Mouse (Mus musculus) neural tube, embryonic 15.5 days (tissue): ENCODE measurements around the gene Tbrg1. TPM values are rescaled to one million over a fixed set of nuclear protein-coding genes. Genes with fewer than 3 reads are reported as not detected.

ENCODE experiments used
- ATAC-seq: fragments of 200-750 bp; cut with Nextera tagmentation; 2 replicates; pipeline ENCODE4 v1.8.0; 2017; ENCODE audit warnings: mild to moderate bottlenecking, moderate TSS enrichment, moderate library complexity; ENCODE audit not compliant: low FRiP score
- H3K27ac ChIP-seq: fragments of 300-500 bp; sonication (generic); replicated peaks from 2 replicates; pipeline ENCODE4 v1.5.1; 2015; ENCODE audit warnings: mild to moderate bottlenecking, inconsistent platforms
- H3K27me3 ChIP-seq: fragments of 300-500 bp; sonication (generic); replicated peaks from 2 replicates; pipeline ENCODE4 v1.6.1; 2015; ENCODE audit warnings: inconsistent platforms
- H3K36me3 ChIP-seq: fragments of 300-500 bp; sonication (generic); 2 replicates; pipeline ENCODE4 v1.6.1; 2015; ENCODE audit warnings: inconsistent platforms
- H3K4me1 ChIP-seq: fragments of 300-500 bp; sonication (generic); 2 replicates; pipeline ENCODE4 v1.6.1; 2015; ENCODE audit warnings: inconsistent platforms
- H3K4me2 ChIP-seq: fragments of 300-500 bp; sonication (generic); 2 replicates; pipeline ENCODE4 v1.6.1; 2015; ENCODE audit warnings: inconsistent platforms, mild to moderate bottlenecking, moderate library complexity
- H3K4me3 ChIP-seq: fragments of 300-500 bp; sonication (generic); replicated peaks from 2 replicates; pipeline ENCODE4 v1.5.1; 2015; ENCODE audit warnings: mild to moderate bottlenecking, inconsistent platforms
- H3K9ac ChIP-seq: fragments of 300-500 bp; sonication (generic); replicated peaks from 2 replicates; pipeline ENCODE4 v1.6.1; 2015; ENCODE audit warnings: mild to moderate bottlenecking, inconsistent platforms
- H3K9me3 ChIP-seq: fragments of 300-500 bp; sonication (generic); replicated peaks from 2 replicates; pipeline ENCODE4 v1.6.1; 2016; ENCODE audit warnings: inconsistent platforms
- WGBS: fragments of 180-500 bp; shearing (Covaris S2); methylation state at CpG from one replicate; pipeline ENCODE4 v1.1.7; 2015; ENCODE audit warnings: mixed read lengths; 5-methylcytosine and 5-hydroxymethylcytosine counted together
- polyA plus RNA-seq: library from polyadenylated mRNA; unstranded; fragments of >200 nt; fragmentation: Nextera tagmentation; extraction: Ambion mirVana; gene quantifications from 2 replicates; pipeline ENCODE4 v1.2.1, GENCODE M21; 2015

Tbrg1 gene
- polyA plus RNA-seq, 1 experiment from 2014 or later, result 87.5 TPM

DNA sequence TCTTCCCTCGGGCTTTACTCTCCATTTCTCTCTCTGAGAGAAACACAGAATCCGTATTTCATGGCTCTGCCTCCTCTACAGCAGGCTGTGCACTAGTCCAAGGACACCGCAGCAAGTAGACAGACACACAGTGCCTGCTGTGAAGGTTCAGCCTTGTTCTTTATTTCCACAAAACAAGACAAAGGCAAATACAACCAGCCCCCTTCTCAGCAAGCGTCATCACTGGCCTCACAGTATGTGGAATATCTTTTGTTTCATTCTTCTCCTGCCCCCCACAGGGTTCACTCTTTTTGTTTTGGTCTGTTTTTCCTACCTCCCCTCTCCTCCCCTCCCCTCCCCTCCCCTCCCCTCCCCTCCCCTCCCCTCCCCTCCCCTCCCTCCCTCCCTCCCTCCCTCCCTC is 28.5 kb downstream of the Tbrg1 start:
- Histone ChIP-seq H3K4me3 (no peak overlapping the region), H3K9ac (no peak overlapping the region), H3K9me3 (no peaks in the 10 kb centered on the region), H3K27ac (no peak overlapping the region), H3K36me3 (no peaks in the 10 kb centered on the region), H3K27me3 (no peaks in the 10 kb centered on the region), H3K4me1 (peaks cover 22% of the 10 kb centered on the region), H3K4me2 (no peak overlapping the region)
- 40% methylated on average over 4 of the region's 4 CpGs for WGBS
- no peak for ATAC-seq

- Histone ChIP-seq H3K9me3 (no peaks in the 10 kb centered on the region), H3K36me3 (no peaks in the 10 kb centered on the region), H3K27me3 (no peaks in the 10 kb centered on the region), H3K9ac (no peak overlapping the region), H3K27ac (no peak overlapping the region), H3K4me1 (peaks cover 22% of the 10 kb centered on the region), H3K4me3 (no peak overlapping the region), H3K4me2 (no peak overlapping the region)
- ATAC-seq, result no peak
- 100% methylated on average over 1 of the region's 1 CpGs for WGBS
Observed at GRCm38 (mm10) chr9:37627263-37627662, 29.8 kb downstream of the Tbrg1 start.

DNA sequence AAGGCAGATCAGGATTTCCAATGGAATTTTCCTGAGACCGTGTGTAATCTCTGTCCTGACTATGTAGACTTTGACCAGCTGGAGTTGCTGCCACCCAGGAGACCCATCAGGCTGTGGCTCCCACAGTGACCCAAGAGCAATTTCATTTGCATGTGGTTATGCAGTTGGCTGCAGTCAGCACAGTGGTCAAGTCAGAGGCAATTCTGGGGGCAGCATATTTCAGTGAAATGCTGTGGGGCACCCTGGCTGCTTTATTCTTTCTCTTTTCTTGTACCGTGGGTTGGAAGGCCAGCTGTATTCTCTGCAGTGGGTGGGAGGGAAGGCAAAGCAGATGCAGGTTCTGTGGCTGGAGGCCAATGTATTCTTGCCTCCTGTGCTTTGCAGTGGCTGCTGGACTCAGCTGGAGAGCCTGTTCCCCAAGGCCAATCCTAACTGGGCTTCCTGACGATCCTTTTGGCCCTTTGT is 31.0 kb downstream of the Tbrg1 start:
- Histone ChIP-seq H3K36me3 (no peaks in the 10 kb centered on the region), H3K27ac (peak overlapping the region; percentile 76), H3K4me2 (peak overlapping the region; percentile 43), H3K9me3 (no peaks in the 10 kb centered on the region), H3K4me1 (peaks cover 22% of the 10 kb centered on the region), H3K9ac (0 out of 2 replicates have a peak overlapping the region, but pooled peaks have one; percentile 1), H3K4me3 (no peak overlapping the region), H3K27me3 (no peaks in the 10 kb centered on the region)
- peak; percentile 58 for ATAC-seq
- WGBS, result 4% methylated on average over 3 of the region's 3 CpGs

GRCm38 (mm10) chr9:37625641-37626040 is 31.5 kb downstream of the Tbrg1 start:
- 0 out of 2 replicates have a peak overlapping the region, but pooled peaks have one; percentile 1 for H3K9ac ChIP-seq
- 13% methylated on average over 7 of the region's 7 CpGs for WGBS
- peak overlapping the region; percentile 43 for H3K4me2 ChIP-seq
- H3K9me3 ChIP-seq, result no peaks in the 10 kb centered on the region
- ATAC-seq, result peak; percentile 92
- H3K27ac ChIP-seq, result peak overlapping the region; percentile 76
- peaks cover 22% of the 10 kb centered on the region for H3K4me1 ChIP-seq
- H3K27me3 ChIP-seq, result no peaks in the 10 kb centered on the region
- H3K36me3 ChIP-seq, result no peaks in the 10 kb centered on the region
- H3K4me3 ChIP-seq, result 0 out of 2 replicates have a peak overlapping the region, but pooled peaks have one; percentile 9

DNA sequence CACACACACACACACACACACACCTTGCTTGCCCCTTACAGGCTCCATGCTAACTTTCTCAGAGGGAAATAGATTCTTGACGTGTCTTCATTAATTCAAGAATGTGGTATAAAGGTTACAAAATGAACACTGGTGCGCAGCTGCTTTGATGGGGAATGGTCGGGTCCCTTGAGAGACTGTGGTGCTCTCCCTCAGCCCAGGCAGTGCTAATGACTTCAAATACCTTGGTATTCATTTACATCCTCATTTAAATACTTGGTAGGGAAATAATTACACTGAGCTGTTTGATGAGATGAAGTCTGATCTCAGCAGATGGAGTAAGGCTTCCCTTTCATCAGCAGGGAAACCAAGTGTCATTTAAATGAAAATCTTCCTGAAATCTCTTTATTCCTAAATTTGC is 32.0 kb downstream of the Tbrg1 start:
- Histone ChIP-seq H3K36me3 (no peaks in the 10 kb centered on the region), H3K27me3 (no peaks in the 10 kb centered on the region), H3K9me3 (no peaks in the 10 kb centered on the region), H3K4me2 (peak overlapping the region; percentile 43), H3K27ac (peak overlapping the region; percentile 76), H3K4me1 (peaks cover 22% of the 10 kb centered on the region), H3K4me3 (no peak overlapping the region), H3K9ac (no peak overlapping the region)
- peak; percentile 75 for ATAC-seq
- WGBS, result 24% methylated on average over 3 of the region's 3 CpGs

DNA sequence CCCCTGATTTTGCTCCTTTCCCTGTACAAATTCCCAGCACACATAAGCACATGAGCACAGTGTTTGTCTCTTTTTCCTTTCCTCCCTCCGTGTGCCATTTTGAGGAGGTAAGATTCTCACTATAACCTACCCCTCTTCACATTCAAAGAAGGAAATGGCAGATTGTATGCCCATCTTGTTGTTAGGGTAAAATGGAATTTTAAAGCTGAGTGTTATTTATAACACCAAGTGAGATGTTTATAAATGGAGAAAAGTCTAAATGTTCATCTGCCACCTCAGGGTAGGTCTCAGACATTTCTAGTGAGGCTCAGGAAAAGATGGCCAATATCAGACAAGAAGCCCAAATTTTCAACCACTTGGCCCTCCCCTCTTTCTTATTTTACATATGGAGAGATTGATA is 32.6 kb downstream of the Tbrg1 start:
- peaks cover 22% of the 10 kb centered on the region for H3K4me1 ChIP-seq
- H3K9ac ChIP-seq, result no peak overlapping the region
- no peak for ATAC-seq
- no peak overlapping the region for H3K4me3 ChIP-seq
- H3K36me3 ChIP-seq, result no peaks in the 10 kb centered on the region
- H3K27ac ChIP-seq, result no peak overlapping the region
- no peaks in the 10 kb centered on the region for H3K27me3 ChIP-seq
- no peak overlapping the region for H3K4me2 ChIP-seq
- no peaks in the 10 kb centered on the region for H3K9me3 ChIP-seq
- 65% methylated on average over 1 of the region's 1 CpGs for WGBS

DNA sequence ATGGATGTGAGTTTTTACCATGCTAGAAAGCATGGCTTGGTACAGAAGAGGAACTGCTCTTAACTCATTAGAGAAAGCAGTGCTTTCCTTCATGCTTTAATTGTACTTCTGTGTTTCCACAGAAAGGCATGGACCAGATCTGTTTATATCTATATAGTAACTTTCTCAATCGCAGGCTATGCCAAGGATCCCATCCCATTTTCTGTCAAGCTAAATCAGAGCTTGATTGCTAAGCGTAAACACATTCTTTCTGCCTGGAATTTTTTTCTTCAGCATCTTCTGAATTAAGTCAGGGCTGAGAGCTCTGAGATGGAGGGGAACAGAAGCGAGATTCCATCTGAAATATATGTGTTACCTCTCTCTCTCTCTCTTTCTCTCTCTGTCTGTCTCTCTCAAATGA is 33.1 kb downstream of the Tbrg1 start:
- Histone ChIP-seq H3K27ac (no peak overlapping the region), H3K9ac (no peak overlapping the region), H3K4me1 (peaks cover 22% of the 10 kb centered on the region), H3K36me3 (no peaks in the 10 kb centered on the region), H3K9me3 (no peaks in the 10 kb centered on the region), H3K4me2 (no peak overlapping the region), H3K27me3 (no peaks in the 10 kb centered on the region), H3K4me3 (no peak overlapping the region)
- 83% methylated on average over 3 of the region's 3 CpGs for WGBS
- ATAC-seq, result no peak

- no peak overlapping the region for H3K4me2 ChIP-seq
- no peak for ATAC-seq
- no peak overlapping the region for H3K27ac ChIP-seq
- H3K4me1 ChIP-seq, result peaks cover 16% of the 10 kb centered on the region
- no peaks in the 10 kb centered on the region for H3K27me3 ChIP-seq
- no peaks in the 10 kb centered on the region for H3K9me3 ChIP-seq
- 77% methylated on average over 6 of the region's 6 CpGs for WGBS
- no peak overlapping the region for H3K4me3 ChIP-seq
- H3K9ac ChIP-seq, result no peak overlapping the region
- H3K36me3 ChIP-seq, result no peaks in the 10 kb centered on the region
Observed at GRCm38 (mm10) chr9:37621290-37621689, 35.8 kb downstream of the Tbrg1 start.

DNA sequence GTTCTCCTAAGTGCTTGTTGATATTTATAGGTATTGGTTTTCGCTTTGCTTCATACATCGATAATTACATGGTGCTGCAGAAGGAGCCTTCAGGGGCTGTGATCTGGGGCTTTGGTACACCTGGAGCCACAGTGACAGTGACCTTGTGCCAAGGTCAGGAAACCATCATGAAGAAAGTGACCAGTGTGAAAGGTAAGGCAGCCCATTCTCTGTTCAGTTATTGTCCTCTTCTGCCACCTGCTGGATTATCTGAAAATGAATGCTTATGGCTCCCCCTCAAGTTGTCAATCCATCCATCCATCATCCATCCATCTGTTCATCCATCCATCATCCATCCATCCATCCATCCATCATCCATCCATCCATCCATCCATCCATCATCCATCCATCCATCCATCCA is 40.3 kb downstream of the Tbrg1 start:
- Histone ChIP-seq H3K9ac (no peak overlapping the region), H3K4me2 (no peak overlapping the region), H3K27ac (no peak overlapping the region), H3K4me1 (peaks cover 16% of the 10 kb centered on the region), H3K36me3 (no peaks in the 10 kb centered on the region), H3K27me3 (no peaks in the 10 kb centered on the region), H3K9me3 (no peaks in the 10 kb centered on the region), H3K4me3 (no peak overlapping the region)
- 62% methylated on average over 2 of the region's 2 CpGs for WGBS
- ATAC-seq, result no peak

DNA sequence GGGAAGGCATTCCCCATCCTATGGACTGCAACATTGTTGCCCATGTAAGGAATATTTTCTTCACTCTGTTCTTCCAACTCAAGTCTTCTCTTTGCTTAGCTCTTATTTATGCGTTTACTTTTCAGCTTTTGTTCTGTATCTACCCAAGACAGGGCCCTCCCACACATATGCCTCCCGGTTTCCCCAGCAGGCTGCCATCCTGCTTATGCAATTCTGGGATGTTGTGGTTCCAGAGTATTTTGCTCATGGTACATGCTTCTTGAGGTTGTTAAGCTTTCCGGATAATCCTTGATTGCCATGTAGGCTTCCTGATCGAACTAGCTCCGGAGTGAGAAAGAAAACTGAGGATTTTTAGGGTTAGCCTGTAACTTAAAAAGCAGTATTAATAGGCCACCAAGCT is 41.9 kb downstream of the Tbrg1 start:
- Histone ChIP-seq H3K27me3 (no peaks in the 10 kb centered on the region), H3K4me1 (peaks cover 16% of the 10 kb centered on the region), H3K4me3 (no peak overlapping the region), H3K4me2 (no peak overlapping the region), H3K27ac (no peak overlapping the region), H3K9ac (no peak overlapping the region), H3K36me3 (no peaks in the 10 kb centered on the region), H3K9me3 (no peaks in the 10 kb centered on the region)
- ATAC-seq, result no peak
- WGBS, result 70% methylated on average over 5 of the region's 5 CpGs

DNA sequence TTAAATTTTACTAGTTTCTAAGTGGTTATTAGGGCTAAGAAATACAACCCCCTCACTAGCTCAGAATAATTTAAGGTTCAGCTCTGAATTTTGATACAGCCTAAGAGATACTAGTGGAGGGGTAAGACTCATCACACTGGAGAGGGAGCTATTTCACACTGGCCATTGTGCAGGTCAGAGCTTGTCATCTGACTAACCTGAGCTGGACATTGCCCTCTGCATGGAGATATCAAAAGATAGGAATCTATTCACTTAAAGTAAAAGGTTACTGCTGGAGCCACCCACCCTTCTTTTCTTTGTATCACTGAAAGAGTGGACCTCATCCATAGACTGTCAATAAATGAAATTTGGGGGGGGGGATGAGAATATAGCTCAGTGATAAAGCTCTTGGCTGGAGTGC is 42.8 kb downstream of the Tbrg1 start:
- peak; percentile 14 for ATAC-seq
- Histone ChIP-seq H3K9me3 (no peaks in the 10 kb centered on the region), H3K27ac (no peak overlapping the region; the same call in 1 of the 2 replicates), H3K4me3 (peak overlapping the region; percentile 71; the same call in 1 of the 2 replicates), H3K27me3 (no peaks in the 10 kb centered on the region), H3K9ac (no peak overlapping the region), H3K4me1 (peaks cover 16% of the 10 kb centered on the region), H3K36me3 (no peaks in the 10 kb centered on the region), H3K4me2 (peak overlapping the region; percentile 73)

GRCm38 (mm10) chr9:37613911-37614280 is 43.2 kb downstream of the Tbrg1 start:
- Histone ChIP-seq H3K27ac (peak overlapping the region; percentile 89), H3K4me1 (peaks cover 16% of the 10 kb centered on the region), H3K27me3 (no peaks in the 10 kb centered on the region), H3K4me2 (peak overlapping the region; percentile 73), H3K9ac (peak overlapping the region; percentile 79), H3K36me3 (no peaks in the 10 kb centered on the region), H3K9me3 (no peaks in the 10 kb centered on the region), H3K4me3 (peak overlapping the region; percentile 71)
- WGBS, result 23% methylated on average over 6 of the region's 6 CpGs
- peak; percentile 70; the same call in 1 of the 2 replicates for ATAC-seq
